Mouse (Mus musculus) G1E (cell line): ENCODE measurements around the gene Il6st.

Experiments
- CTCF ChIP-seq: IDR thresholded peaks from 2 replicates; pipeline ENCODE4 v1.5.1; 2012; ENCODE audit warnings: low read depth, low read length, inconsistent platforms, mixed read lengths
- GATA1 ChIP-seq: IDR thresholded peaks from 2 replicates; pipeline ENCODE4 v1.6.1; 2012; ENCODE audit warnings: borderline replicate concordance, low read length, inconsistent platforms, mixed read lengths
- GATA2 ChIP-seq: IDR thresholded peaks from 2 replicates; pipeline ENCODE4 v1.6.1; 2012; ENCODE audit warnings: low read depth, low read length, inconsistent platforms, borderline replicate concordance
- POLR2AphosphoS5 ChIP-seq: IDR thresholded peaks from 2 replicates; pipeline ENCODE4 v1.6.1; 2012; ENCODE audit warnings: low read depth, low read length, inconsistent platforms; ENCODE audit not compliant: insufficient replicate concordance
- TAL1 ChIP-seq: conservative IDR thresholded peaks from 2 replicates; pipeline ENCODE4 v1.6.1; 2012; ENCODE audit warnings: low read depth, low read length, inconsistent platforms, mixed read lengths

DNA sequence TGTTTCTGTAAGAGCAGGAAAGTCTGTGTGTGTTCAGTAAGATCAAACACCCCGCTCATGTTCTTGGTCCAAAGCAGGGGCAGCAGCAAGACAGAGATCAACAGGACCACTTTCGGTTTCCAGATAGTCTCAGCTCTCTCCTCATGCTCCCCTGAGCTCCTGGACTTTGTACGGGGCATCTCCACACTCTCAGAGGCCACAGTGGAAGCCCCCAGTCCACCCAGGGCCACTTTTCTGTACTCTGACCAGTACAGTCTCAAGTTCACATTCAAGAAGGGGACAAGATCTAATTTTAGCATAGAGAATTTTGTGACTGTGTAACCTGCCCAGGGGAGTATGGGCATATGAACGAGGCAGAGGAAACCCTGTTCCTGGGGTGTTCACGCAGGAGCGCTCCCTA, 3.9 kb upstream of the Il6st start:
- no peak for TF ChIP-seq GATA1
- TF ChIP-seq TAL1 = no peak
- TF ChIP-seq CTCF = no peak
- TF ChIP-seq POLR2AphosphoS5 = no peak
- TF ChIP-seq GATA2 = no peak
